Mouse (Mus musculus): ENCODE data around the gene Ppp1cc. TPM values are rescaled to one million over a fixed set of nuclear protein-coding genes. Genes with fewer than 3 reads are reported as not detected.
"Not testable (repeated sequence)": the region's sequence is repeated elsewhere in the genome, so short reads cannot be mapped to it uniquely, and the experiment has no call there.

Ppp1cc gene
- polyA plus RNA-seq, 1 experiment from 2014 or later = 264 TPM

DNA sequence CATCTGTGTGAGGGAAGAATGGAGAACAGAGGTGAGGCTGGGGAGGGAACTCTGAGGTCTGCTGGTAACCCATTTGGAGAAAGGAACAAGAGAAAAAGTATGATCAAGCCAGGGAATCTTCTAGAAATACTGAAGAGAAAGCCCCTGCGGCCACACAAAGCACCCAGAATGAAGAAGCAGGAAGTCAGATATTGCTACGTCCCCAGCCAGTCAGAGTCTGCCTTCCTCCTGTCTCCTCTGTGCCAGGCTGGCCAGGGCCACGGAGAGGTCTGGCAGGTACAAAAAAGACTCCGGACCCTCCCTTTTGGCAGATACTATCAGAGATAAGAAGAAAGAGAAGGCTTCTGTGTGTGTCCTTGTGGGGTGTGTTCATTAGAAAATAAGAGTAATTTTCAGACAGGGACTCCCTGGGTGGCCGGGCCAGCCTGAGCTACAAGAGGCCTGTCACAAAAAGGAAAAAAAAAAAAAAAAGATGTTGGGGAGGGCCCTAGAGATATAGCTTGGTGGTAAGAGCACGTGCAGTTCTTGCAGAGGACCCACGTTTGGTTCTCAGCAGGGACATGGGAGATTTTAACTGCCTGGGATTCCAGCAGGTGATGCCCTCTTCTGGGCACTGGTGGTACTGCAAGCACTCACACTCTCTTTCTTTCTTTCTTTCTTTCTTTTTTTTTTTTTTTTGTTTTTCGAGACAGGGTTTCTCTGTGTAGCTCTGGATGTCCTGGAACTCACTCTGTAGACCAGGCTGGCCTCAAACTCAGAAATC, 15.7 kb upstream of the Ppp1cc start:
- Histone ChIP-seq H3K4me1 (peaks cover 26% of the 10 kb centered on the region), H3K9ac (no peak overlapping the region), H3K4me3 (no peak overlapping the region), H3K27ac (no peak overlapping the region), H3K9me3 (no peaks in the 10 kb centered on the region), H3K27me3 (no peaks in the 10 kb centered on the region), H3K4me2 (no peak overlapping the region), H3K36me3 (no peaks in the 10 kb centered on the region)
- WGBS = 52% methylated on average over 8 of the region's 8 CpGs
- no peak for ATAC-seq (ENCODE audit: borderline replicate concordance, extremely low read depth, low FRiP score, low TSS enrichment)

DNA sequence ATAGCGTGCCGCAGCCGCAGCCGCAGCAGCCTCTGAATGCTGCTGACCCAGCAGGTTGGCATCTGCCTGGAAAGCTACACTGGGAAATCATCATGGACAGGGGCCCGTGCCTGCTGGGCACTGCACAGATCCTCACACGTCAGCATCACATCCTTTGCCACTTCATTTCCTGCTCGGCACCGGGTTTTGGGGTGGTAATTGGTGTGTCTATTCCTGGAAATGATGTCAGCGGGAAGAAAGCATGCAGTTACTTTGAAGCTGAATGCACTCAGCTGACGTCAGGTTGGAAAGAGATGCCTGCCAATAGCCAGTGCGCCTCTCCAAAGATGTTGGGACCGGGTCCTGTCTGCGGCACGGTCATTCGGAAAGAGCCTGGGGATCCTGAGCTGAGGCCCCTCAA, 14.5 kb upstream of the Ppp1cc start:
- no peak overlapping the region for H3K4me2 ChIP-seq
- peak overlapping the region; percentile 38; the same call in 1 of the 2 replicates for H3K27ac ChIP-seq
- WGBS = 65% methylated on average over 15 of the region's 15 CpGs
- no peaks in the 10 kb centered on the region for H3K27me3 ChIP-seq
- H3K4me1 ChIP-seq = peaks cover 32% of the 10 kb centered on the region
- H3K9ac ChIP-seq = no peak overlapping the region
- no peaks in the 10 kb centered on the region for H3K9me3 ChIP-seq
- no peak overlapping the region for H3K4me3 ChIP-seq
- no peaks in the 10 kb centered on the region for H3K36me3 ChIP-seq
- ATAC-seq (ENCODE audit: borderline replicate concordance, extremely low read depth, low FRiP score, low TSS enrichment) = no peak

DNA sequence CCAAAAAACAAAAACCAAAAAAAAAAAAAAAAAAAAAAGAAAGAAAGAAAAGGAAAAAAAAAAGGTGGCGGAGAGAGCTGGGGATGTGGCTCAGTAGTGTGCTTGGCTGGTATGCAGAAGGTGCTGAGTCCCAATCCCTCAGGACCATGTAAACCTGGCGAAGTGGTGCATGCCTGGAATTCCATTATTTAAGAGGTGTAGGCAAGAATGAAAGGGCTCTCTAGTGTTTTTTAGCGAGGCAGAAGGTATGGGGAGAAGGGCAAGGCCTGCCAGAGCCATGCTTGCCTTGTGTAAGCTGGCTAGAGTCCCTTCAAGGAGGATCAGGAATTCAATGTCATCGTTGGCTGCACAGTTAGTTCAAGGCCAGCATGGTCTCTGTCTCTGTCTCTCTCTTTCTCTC, 13.3 kb upstream of the Ppp1cc start:
- Histone ChIP-seq H3K27ac (peak overlapping the region; percentile 96), H3K4me1 (peaks cover 35% of the 10 kb centered on the region), H3K4me3 (no peak overlapping the region), H3K36me3 (no peaks in the 10 kb centered on the region), H3K4me2 (peak overlapping the region; percentile 53; the same call in 1 of the 2 replicates), H3K9me3 (no peaks in the 10 kb centered on the region), H3K27me3 (no peaks in the 10 kb centered on the region), H3K9ac (no peak overlapping the region)
- 69% methylated on average over 4 of the region's 4 CpGs for WGBS
- no peak for ATAC-seq (ENCODE audit: borderline replicate concordance, extremely low read depth, low FRiP score, low TSS enrichment)

DNA sequence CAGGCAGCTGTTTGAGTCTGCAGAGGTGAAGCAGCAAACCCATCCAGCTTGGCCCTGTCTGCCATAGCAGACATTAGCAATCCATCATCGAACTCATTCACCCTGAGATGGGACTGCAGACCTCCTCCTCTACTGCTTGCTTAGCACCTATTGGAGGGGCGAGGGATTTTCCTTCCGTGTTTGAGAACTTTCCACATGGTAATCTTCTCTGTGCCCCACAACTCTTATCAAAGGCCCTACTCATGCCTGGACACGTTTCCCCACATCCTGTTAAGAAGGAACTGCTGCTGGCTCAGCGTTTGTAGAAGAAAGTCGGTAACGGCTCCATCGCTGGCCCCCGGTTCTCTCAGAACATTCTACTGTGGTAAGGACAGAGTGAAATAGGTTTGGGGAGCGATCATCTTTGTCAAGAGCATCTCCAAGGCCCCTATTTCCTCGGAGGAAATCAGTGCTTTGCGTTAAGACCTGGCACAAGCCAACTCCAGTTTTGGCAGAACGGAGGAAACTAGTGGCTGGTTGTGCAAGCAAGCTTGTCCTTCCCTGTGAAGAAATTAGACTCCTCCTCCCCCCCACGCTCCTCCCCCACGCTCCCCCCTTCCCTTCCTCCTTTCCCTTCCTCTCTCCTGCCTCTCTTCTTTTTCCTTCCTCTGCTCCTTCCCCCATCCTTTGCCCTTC, 12.6 kb upstream of the Ppp1cc start:
- Histone ChIP-seq H3K27me3 (no peaks in the 10 kb centered on the region), H3K4me2 (peak overlapping the region; percentile 53), H3K9me3 (no peaks in the 10 kb centered on the region), H3K9ac (peak overlapping the region; percentile 36; the same call in 1 of the 2 replicates), H3K27ac (peak overlapping the region; percentile 96), H3K4me1 (peaks cover 35% of the 10 kb centered on the region), H3K36me3 (no peaks in the 10 kb centered on the region), H3K4me3 (peak overlapping the region; percentile 27)
- 32% methylated on average over 15 of the region's 15 CpGs for WGBS
- peak; percentile 58; the same call in 1 of the 2 replicates for ATAC-seq (ENCODE audit: borderline replicate concordance, extremely low read depth, low FRiP score, low TSS enrichment)

DNA sequence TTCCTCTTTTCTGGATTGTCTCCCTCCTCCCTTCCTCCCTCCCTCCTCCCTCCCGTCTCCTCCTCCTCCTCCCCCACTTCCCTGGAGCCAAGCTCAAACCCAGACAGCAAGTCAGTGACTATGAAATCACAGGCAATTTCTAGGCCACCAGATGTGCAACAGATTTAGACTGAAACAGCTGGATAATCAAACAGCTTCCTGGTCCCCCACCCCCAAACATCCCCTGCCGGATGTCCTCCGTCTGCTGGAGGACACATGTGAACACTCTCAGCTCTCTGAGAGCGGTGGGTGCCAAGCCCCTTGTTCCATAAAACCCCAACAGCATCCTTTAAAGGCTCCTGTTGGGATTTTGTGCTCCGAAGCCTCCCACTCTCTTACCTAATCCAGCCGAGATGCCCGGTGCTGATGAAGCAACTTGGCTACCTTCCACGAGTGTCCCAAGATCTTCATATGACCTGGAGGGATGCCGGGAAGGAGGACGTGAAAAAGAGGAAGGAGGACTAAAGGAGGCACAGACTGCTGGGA, 12.0 kb upstream of the Ppp1cc start:
- Histone ChIP-seq H3K4me1 (peaks cover 35% of the 10 kb centered on the region), H3K27ac (peak overlapping the region; percentile 96), H3K36me3 (no peaks in the 10 kb centered on the region), H3K4me3 (no peak overlapping the region), H3K9me3 (no peaks in the 10 kb centered on the region), H3K9ac (no peak overlapping the region), H3K27me3 (no peaks in the 10 kb centered on the region), H3K4me2 (peak overlapping the region; percentile 53)
- 21% methylated on average over 10 of the region's 10 CpGs for WGBS
- ATAC-seq (ENCODE audit: borderline replicate concordance, extremely low read depth, low FRiP score, low TSS enrichment) = peak; percentile 60; the same call in 1 of the 2 replicates

DNA sequence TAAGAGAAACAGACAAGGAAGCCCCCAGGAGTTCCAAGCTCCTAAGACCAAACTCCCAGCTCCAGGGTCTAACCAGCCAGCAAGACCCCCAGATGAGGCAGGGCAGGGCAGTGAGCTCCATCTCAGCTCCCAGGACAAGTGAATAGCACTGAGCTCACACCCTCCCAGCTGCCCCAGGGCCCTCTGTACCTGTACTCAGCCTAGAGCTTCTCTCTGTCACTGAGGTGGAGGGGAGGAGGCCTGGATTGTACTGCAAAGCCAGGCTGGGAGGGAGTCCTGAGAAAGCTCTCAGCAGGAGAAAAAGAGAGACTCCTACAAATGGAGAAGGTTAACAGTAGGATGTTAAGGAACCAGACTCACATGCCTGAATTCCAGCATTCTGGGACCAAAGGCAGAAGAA, 11.5 kb upstream of the Ppp1cc start:
- Histone ChIP-seq H3K9ac (no peak overlapping the region), H3K36me3 (no peaks in the 10 kb centered on the region), H3K4me1 (peaks cover 35% of the 10 kb centered on the region), H3K9me3 (no peaks in the 10 kb centered on the region), H3K4me3 (no peak overlapping the region), H3K27ac (peak overlapping the region; percentile 96), H3K4me2 (peak overlapping the region; percentile 53), H3K27me3 (no peaks in the 10 kb centered on the region)
- no peak for ATAC-seq (ENCODE audit: borderline replicate concordance, extremely low read depth, low FRiP score, low TSS enrichment)

DNA sequence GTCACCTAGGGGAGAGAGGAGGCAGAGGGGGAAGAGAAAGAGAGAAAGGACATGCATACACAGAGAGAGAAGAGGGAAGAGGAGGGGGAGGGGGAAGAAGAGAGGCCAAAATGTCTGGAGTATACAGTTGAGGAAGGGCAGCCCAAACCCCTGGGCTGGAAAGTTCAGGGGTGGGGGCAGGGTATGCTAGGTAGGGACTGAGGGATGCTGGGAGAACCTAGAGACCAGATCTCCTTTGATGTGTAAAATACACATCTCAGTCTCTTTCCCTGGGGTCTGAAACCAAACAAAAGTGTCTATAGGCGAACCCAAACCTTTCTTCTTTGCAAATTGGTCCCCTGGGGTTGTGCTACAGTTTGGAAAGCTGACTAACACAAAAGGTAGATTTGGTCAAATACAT, 10.0 kb upstream of the Ppp1cc start:
- Histone ChIP-seq H3K36me3 (no peaks in the 10 kb centered on the region), H3K9ac (no peak overlapping the region), H3K27me3 (no peaks in the 10 kb centered on the region), H3K4me3 (no peak overlapping the region), H3K4me2 (no peak overlapping the region), H3K4me1 (peaks cover 35% of the 10 kb centered on the region), H3K27ac (no peak overlapping the region; the same call in 1 of the 2 replicates), H3K9me3 (no peaks in the 10 kb centered on the region)
- no peak for ATAC-seq (ENCODE audit: borderline replicate concordance, extremely low read depth, low FRiP score, low TSS enrichment)
- 68% methylated on average over 1 of the region's 1 CpGs for WGBS

DNA sequence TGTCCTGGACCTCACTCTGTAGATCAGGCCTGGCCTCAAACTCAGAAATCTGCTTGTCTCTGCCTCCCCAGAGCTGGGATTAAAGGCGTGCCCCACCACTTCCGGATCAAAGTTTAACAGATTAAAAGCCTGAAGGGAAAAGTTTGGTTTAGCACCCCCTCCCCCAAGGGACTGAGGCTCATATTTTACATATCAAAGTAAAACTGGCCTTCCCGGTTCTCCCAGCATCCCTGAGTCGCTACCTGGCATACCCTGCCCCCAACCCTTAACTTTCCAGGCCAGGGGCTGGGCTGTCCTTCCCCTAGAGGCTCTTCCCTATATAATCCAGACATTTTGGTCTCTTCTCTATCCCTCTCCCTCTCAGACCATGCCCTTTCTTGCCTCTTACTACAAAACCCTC, 8.8 kb upstream of the Ppp1cc start:
- ATAC-seq (ENCODE audit: borderline replicate concordance, extremely low read depth, low FRiP score, low TSS enrichment) = no peak

DNA sequence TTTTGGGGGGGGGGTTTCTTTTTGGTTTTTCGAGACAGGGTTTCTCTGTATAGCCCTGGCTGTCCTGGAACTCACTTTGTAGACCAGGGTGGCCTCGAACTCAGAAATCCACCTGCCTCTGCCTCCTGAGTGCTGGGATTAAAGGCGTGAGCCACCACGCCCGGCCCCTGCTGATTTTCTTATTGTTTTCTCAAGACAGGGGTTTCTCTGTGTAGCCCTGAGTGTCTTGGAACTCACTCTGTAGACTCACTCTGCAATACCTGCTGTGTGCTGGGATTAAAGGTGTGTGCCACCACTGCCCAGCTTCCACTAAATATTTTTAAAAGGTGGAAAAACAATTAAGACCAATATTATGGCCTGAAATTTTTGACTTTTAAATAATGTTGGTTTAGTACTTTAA, 5.6 kb upstream of the Ppp1cc start:
- not testable (repeated sequence) for H3K4me3 ChIP-seq; ATAC-seq (ENCODE audit: borderline replicate concordance, extremely low read depth, low FRiP score, low TSS enrichment); H3K4me2 ChIP-seq; H3K36me3 ChIP-seq; H3K27ac ChIP-seq; H3K27me3 ChIP-seq; H3K9ac ChIP-seq; H3K9me3 ChIP-seq
- 87% methylated on average over 5 of the region's 5 CpGs for WGBS
- H3K4me1 ChIP-seq = peaks cover 23% of the 10 kb centered on the region

More for the DNA sequence above, 8.8 kb upstream of the Ppp1cc start:
- WGBS = 44% methylated on average over 4 of the region's 4 CpGs
- H3K4me1 ChIP-seq = peaks cover 29% of the 10 kb centered on the region
- H3K4me2 ChIP-seq = no peak overlapping the region
- no peak overlapping the region for H3K4me3 ChIP-seq
- no peaks in the 10 kb centered on the region for H3K36me3 ChIP-seq
- no peak overlapping the region for H3K9ac ChIP-seq
- no peak overlapping the region for H3K27ac ChIP-seq
- no peaks in the 10 kb centered on the region for H3K27me3 ChIP-seq
- H3K9me3 ChIP-seq = no peaks in the 10 kb centered on the region

DNA sequence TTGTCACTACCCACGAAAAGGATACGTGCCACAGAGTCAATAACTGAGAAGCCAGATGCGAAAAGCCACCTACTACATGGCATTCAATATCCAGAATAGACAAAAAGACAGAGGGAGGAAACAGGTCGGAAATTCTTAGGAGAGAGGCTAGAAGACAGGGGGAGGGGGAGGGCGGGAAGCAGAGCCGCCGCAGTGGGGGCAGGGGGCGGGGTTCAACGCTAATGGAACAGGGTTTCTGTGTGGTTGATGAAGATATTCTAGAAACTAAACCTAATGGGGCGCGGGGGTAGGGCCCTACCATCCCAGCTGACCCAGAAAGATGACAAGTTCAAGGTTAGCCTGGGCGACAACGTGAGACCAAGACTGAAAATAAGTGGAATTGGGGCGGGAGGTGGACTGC, 4.1 kb upstream of the Ppp1cc start:
- Histone ChIP-seq H3K9me3 (no peaks in the 10 kb centered on the region), H3K4me2 (no peak overlapping the region), H3K9ac (no peak overlapping the region), H3K27ac (no peak overlapping the region), H3K27me3 (no peaks in the 10 kb centered on the region), H3K4me1 (peaks cover 16% of the 10 kb centered on the region), H3K4me3 (no peak overlapping the region), H3K36me3 (no peaks in the 10 kb centered on the region)
- ATAC-seq (ENCODE audit: borderline replicate concordance, extremely low read depth, low FRiP score, low TSS enrichment) = no peak
- 24% methylated on average over 11 of the region's 14 CpGs for WGBS

DNA sequence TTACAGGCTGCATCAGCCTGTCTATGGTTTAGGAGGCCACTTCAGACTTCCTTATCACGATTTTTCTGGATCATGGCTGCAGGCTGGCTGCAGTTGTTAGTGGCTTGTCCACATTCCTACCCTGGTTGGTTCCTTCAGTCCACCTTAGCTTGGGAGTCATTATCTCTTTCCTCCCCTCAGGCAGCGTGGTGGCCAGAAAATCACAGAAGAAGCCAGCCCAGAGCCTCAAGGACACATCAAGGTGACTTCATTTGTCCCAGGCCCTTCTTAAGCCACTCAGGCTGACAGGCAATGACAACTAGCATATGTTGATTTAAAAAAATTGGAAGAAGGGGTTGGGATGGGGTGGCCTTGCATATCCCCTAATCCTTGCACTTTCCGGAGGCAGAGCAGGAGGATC, 3.3 kb upstream of the Ppp1cc start:
- H3K4me2 ChIP-seq = no peak overlapping the region
- no peak overlapping the region for H3K9ac ChIP-seq
- H3K4me1 ChIP-seq = peaks cover 22% of the 10 kb centered on the region
- no peak for ATAC-seq (ENCODE audit: borderline replicate concordance, extremely low read depth, low FRiP score, low TSS enrichment)
- no peaks in the 10 kb centered on the region for H3K9me3 ChIP-seq
- H3K27ac ChIP-seq = no peak overlapping the region; the same call in 1 of the 2 replicates
- no peaks in the 10 kb centered on the region for H3K27me3 ChIP-seq
- H3K36me3 ChIP-seq = no peaks in the 10 kb centered on the region
- no peak overlapping the region for H3K4me3 ChIP-seq
- WGBS = 61% methylated on average over 3 of the region's 3 CpGs

DNA sequence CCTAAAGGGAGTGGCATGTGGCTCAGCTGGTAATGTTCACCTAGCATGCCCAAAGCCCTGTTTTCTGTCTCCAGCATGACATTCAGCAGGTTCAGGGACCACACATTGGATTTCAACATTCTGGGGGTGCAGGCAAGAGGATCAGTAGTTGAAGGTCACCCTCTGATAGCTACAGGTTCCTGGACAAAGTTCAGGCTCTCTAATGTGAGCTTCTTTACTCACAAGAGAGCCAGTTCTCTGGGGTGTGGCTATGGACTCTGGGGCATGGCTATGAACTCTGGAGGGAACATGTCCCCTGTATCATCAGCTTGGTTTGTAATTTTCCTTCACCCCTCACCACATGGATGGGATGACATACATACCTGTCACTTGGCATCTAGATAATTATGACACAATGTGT, 2.5 kb upstream of the Ppp1cc start:
- ATAC-seq (ENCODE audit: borderline replicate concordance, extremely low read depth, low FRiP score, low TSS enrichment) = no peak
- Histone ChIP-seq H3K9ac (no peak overlapping the region), H3K36me3 (0 out of 2 replicates have a peak, but pooled peaks cover under 1% of the 10 kb centered on the region), H3K9me3 (no peaks in the 10 kb centered on the region), H3K4me3 (no peak overlapping the region), H3K27me3 (no peaks in the 10 kb centered on the region), H3K4me1 (peaks cover 31% of the 10 kb centered on the region), H3K4me2 (no peak overlapping the region), H3K27ac (no peak overlapping the region)

Measured in lung, embryonic 15.5 days (tissue).